Mouse (Mus musculus): ENCODE measurements around the gene Ccdc6. TPM values are rescaled to one million over a fixed set of nuclear protein-coding genes. Genes with fewer than 3 reads are reported as not detected.

Ccdc6 gene
- polyA plus RNA-seq, 1 experiment: 15.5 TPM

GRCm38 (mm10) chr10:70194283-70194682 is 97.4 kb downstream of the Ccdc6 start:
- peaks cover 6% of the 10 kb centered on the region for H3K36me3 ChIP-seq (ENCODE audit: control insufficient read depth, insufficient read depth)
- H3K79me2 ChIP-seq (ENCODE audit: control insufficient read depth, insufficient read depth): no peaks in the 10 kb centered on the region
- H3ac ChIP-seq (ENCODE audit: control insufficient read depth, insufficient read length): no peak overlapping the region
- no peaks in the 10 kb centered on the region for H3K27me3 ChIP-seq (ENCODE audit: control insufficient read depth, insufficient read depth, insufficient read length)
- no peak overlapping the region for H3K4me2 ChIP-seq (ENCODE audit: low read depth)
- H3K4me3 ChIP-seq: no peak overlapping the region
- TF ChIP-seq CEBPB (IDR thresholded peaks at IDR 0.05; ENCODE audit: insufficient read depth, poor library complexity, severe bottlenecking): no peak
- no peak for TF ChIP-seq POLR2A (IDR thresholded peaks at IDR 0.05; ENCODE audit: insufficient read length, low read depth)
- TF ChIP-seq TCF12 (IDR thresholded peaks at IDR 0.05; ENCODE audit: insufficient read depth, poor library complexity, severe bottlenecking): no peak
- TF ChIP-seq MAX (IDR thresholded peaks at IDR 0.05; ENCODE audit: low read depth): no peak
- no peak for TF ChIP-seq POLR2AphosphoS2 (IDR thresholded peaks at IDR 0.05; ENCODE audit: insufficient read length, low read depth)

GRCm38 (mm10) chr10:70195279-70195678 is 98.4 kb downstream of the Ccdc6 start:
- Histone ChIP-seq H3ac (ENCODE audit: control insufficient read depth, insufficient read length) (no peak overlapping the region), H3K36me3 (ENCODE audit: control insufficient read depth, insufficient read depth) (peaks cover 6% of the 10 kb centered on the region), H3K4me2 (ENCODE audit: low read depth) (no peak overlapping the region), H3K4me3 (no peak overlapping the region), H3K79me2 (ENCODE audit: control insufficient read depth, insufficient read depth) (no peaks in the 10 kb centered on the region), H3K27me3 (ENCODE audit: control insufficient read depth, insufficient read depth, insufficient read length) (no peaks in the 10 kb centered on the region)
- TF ChIP-seq SRF (IDR thresholded peaks at IDR 0.05; ENCODE audit: control insufficient read depth, insufficient read length, low read depth): no peak
- TF ChIP-seq MAX (IDR thresholded peaks at IDR 0.05; ENCODE audit: low read depth): no peak
- TF ChIP-seq TCF12 (IDR thresholded peaks at IDR 0.05; ENCODE audit: insufficient read depth, poor library complexity, severe bottlenecking): no peak
- TF ChIP-seq POLR2A (IDR thresholded peaks at IDR 0.05; ENCODE audit: insufficient read length, low read depth): no peak
- TF ChIP-seq E2F4 (IDR thresholded peaks at IDR 0.05; ENCODE audit: insufficient read depth): no peak
- TF ChIP-seq REST (IDR thresholded peaks at IDR 0.05; ENCODE audit: insufficient read depth, insufficient read length): no peak
- TF ChIP-seq MYOD1 (IDR thresholded peaks at IDR 0.05; ENCODE audit: control insufficient read depth in 1 of 3, insufficient read length in 2 of 3, low read depth in 2 of 3): no peak
- no peak for TF ChIP-seq MYOG (IDR thresholded peaks at IDR 0.05; ENCODE audit: control insufficient read depth in 1 of 3, insufficient read depth in 1 of 3, insufficient read length in 2 of 3, low read depth in 2 of 3)

GRCm38 (mm10) chr10:70195786-70196185 is 98.9 kb downstream of the Ccdc6 start:
- H3K36me3 ChIP-seq (ENCODE audit: control insufficient read depth, insufficient read depth): peaks cover 6% of the 10 kb centered on the region
- no peaks in the 10 kb centered on the region for H3K79me2 ChIP-seq (ENCODE audit: control insufficient read depth, insufficient read depth)
- no peak for TF ChIP-seq SRF (IDR thresholded peaks at IDR 0.05; ENCODE audit: control insufficient read depth, insufficient read length, low read depth)
- TF ChIP-seq MYOD1 (IDR thresholded peaks at IDR 0.05; ENCODE audit: control insufficient read depth in 1 of 3, insufficient read length in 2 of 3, low read depth in 2 of 3): no peak
- TF ChIP-seq TCF12 (IDR thresholded peaks at IDR 0.05; ENCODE audit: insufficient read depth, poor library complexity, severe bottlenecking): no peak
- TF ChIP-seq E2F4 (IDR thresholded peaks at IDR 0.05; ENCODE audit: insufficient read depth): no peak
- no peak for TF ChIP-seq MYOG (IDR thresholded peaks at IDR 0.05; ENCODE audit: control insufficient read depth in 1 of 3, insufficient read depth in 1 of 3, insufficient read length in 2 of 3, low read depth in 2 of 3)
- H3K4me2 ChIP-seq (ENCODE audit: low read depth): no peak overlapping the region
- H3ac ChIP-seq (ENCODE audit: control insufficient read depth, insufficient read length): no peak overlapping the region
- no peak overlapping the region for H3K4me3 ChIP-seq
- H3K27me3 ChIP-seq (ENCODE audit: control insufficient read depth, insufficient read depth, insufficient read length): no peaks in the 10 kb centered on the region

- no peak overlapping the region for H3ac ChIP-seq (ENCODE audit: control insufficient read depth, insufficient read length)
- no peak overlapping the region for H3K4me3 ChIP-seq
- no peak overlapping the region for H3K4me2 ChIP-seq (ENCODE audit: low read depth)
- TF ChIP-seq TCF3 (IDR thresholded peaks at IDR 0.05; ENCODE audit: insufficient read length, low read depth): no peak
- TF ChIP-seq USF1 (IDR thresholded peaks at IDR 0.05; ENCODE audit: low read depth): no peak
- TF ChIP-seq POLR2A (IDR thresholded peaks at IDR 0.05; ENCODE audit: insufficient read length, low read depth): no peak
- no peak for TF ChIP-seq MYOG (IDR thresholded peaks at IDR 0.05; ENCODE audit: control insufficient read depth in 1 of 3, insufficient read depth in 1 of 3, insufficient read length in 2 of 3, low read depth in 2 of 3)
- no peak for TF ChIP-seq MYOD1 (IDR thresholded peaks at IDR 0.05; ENCODE audit: control insufficient read depth in 1 of 3, insufficient read length in 2 of 3, low read depth in 2 of 3)
- no peak for TF ChIP-seq CEBPB (IDR thresholded peaks at IDR 0.05; ENCODE audit: insufficient read depth, poor library complexity, severe bottlenecking)
- TF ChIP-seq E2F4 (IDR thresholded peaks at IDR 0.05; ENCODE audit: insufficient read depth): no peak
- no peak for TF ChIP-seq TCF12 (IDR thresholded peaks at IDR 0.05; ENCODE audit: insufficient read depth, poor library complexity, severe bottlenecking)
- TF ChIP-seq MAX (IDR thresholded peaks at IDR 0.05; ENCODE audit: low read depth): no peak
- TF ChIP-seq REST (IDR thresholded peaks at IDR 0.05; ENCODE audit: insufficient read depth, insufficient read length): no peak
- TF ChIP-seq POLR2AphosphoS2 (IDR thresholded peaks at IDR 0.05; ENCODE audit: insufficient read length, low read depth): no peak
- TF ChIP-seq SRF (IDR thresholded peaks at IDR 0.05; ENCODE audit: control insufficient read depth, insufficient read length, low read depth): no peak
- H3K36me3 ChIP-seq (ENCODE audit: control insufficient read depth, insufficient read depth): peaks cover 6% of the 10 kb centered on the region
- H3K79me2 ChIP-seq (ENCODE audit: control insufficient read depth, insufficient read depth): no peaks in the 10 kb centered on the region
- H3K27me3 ChIP-seq (ENCODE audit: control insufficient read depth, insufficient read depth, insufficient read length): no peaks in the 10 kb centered on the region
These were observed 99.7 kb downstream of the Ccdc6 start for GRCm38 (mm10) chr10:70196666-70197065.

GRCm38 (mm10) chr10:70197601-70198000 is 100.7 kb downstream of the Ccdc6 start:
- Histone ChIP-seq H3K4me2 (ENCODE audit: low read depth) (no peak overlapping the region), H3ac (ENCODE audit: control insufficient read depth, insufficient read length) (no peak overlapping the region), H3K36me3 (ENCODE audit: control insufficient read depth, insufficient read depth) (no peaks in the 10 kb centered on the region), H3K27me3 (ENCODE audit: control insufficient read depth, insufficient read depth, insufficient read length) (no peaks in the 10 kb centered on the region), H3K4me3 (no peak overlapping the region), H3K79me2 (ENCODE audit: control insufficient read depth, insufficient read depth) (no peaks in the 10 kb centered on the region)
- TF ChIP-seq CEBPB (IDR thresholded peaks at IDR 0.05; ENCODE audit: insufficient read depth, poor library complexity, severe bottlenecking) (no peak), POLR2AphosphoS2 (IDR thresholded peaks at IDR 0.05; ENCODE audit: insufficient read length, low read depth) (no peak), MYOG (IDR thresholded peaks at IDR 0.05; ENCODE audit: control insufficient read depth in 1 of 3, insufficient read depth in 1 of 3, insufficient read length in 2 of 3, low read depth in 2 of 3) (no peak), SRF (IDR thresholded peaks at IDR 0.05; ENCODE audit: control insufficient read depth, insufficient read length, low read depth) (no peak), MYOD1 (IDR thresholded peaks at IDR 0.05; ENCODE audit: control insufficient read depth in 1 of 3, insufficient read length in 2 of 3, low read depth in 2 of 3) (no peak), TCF12 (IDR thresholded peaks at IDR 0.05; ENCODE audit: insufficient read depth, poor library complexity, severe bottlenecking) (no peak), TCF3 (IDR thresholded peaks at IDR 0.05; ENCODE audit: insufficient read length, low read depth) (no peak), REST (IDR thresholded peaks at IDR 0.05; ENCODE audit: insufficient read depth, insufficient read length) (no peak), MAX (IDR thresholded peaks at IDR 0.05; ENCODE audit: low read depth) (no peak), E2F4 (IDR thresholded peaks at IDR 0.05; ENCODE audit: insufficient read depth) (no peak)
